Mouse (Mus musculus): Measurements from ENCODE around the gene Rcsd1.

GRCm38 (mm10) chr1:165682056-165682853, 27.3 kb downstream of the Rcsd1 start:
- TF ChIP-seq CTCF (IDR thresholded peaks at IDR 0.05; ENCODE audit: borderline replicate concordance, extremely low read depth, insufficient read depth, insufficient read length) (no peak), POLR2A (IDR thresholded peaks at IDR 0.05; ENCODE audit: borderline replicate concordance, extremely low read depth, insufficient read depth, insufficient read length, poor library complexity, severe bottlenecking) (no peak)
